Mouse (Mus musculus) urinary bladder, postnatal 4 days (tissue): ENCODE results near the gene Fos.

Experiments
- DNase-seq, 2 experiments: peaks; one replicate each; pipeline ENCODE4 v3.0.0; 2021 to 2022; ENCODE audit warnings: low spot score in 2 of 2

Gene Fos

DNA sequence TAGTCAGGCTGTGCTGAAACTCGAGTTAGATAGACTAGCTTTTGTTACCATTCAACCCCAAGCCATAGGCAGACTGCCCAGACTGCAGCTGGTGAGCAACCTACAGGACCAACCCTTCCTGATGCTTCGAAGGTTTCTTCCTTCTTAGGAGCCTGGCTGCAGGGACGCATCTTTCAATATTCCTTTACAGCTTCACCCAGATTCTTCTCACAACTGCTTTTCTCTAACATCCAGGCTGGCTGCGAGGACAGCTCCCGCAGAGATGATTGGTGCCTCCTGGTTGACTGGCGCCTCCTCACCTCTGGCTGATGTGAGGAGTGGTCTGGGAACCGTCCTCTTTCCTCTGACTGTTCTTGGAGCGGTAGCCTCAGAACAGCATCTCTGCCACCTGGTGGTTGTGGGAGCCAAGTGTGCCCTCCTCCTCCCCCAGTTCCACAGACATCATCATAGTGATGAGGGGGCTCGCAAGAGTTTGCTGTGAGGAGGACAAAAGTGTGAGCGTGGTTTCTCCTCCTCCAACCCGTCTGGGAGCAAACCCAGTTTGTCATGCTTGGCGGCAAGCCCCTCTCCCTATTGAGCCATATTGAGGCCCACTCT is 14.0 kb downstream of the Fos start:
- peak; percentile 53 to 71 for DNase-seq

- no peak for DNase-seq
Measured at GRCm38 (mm10) chr12:85489232-85489886, 15.7 kb downstream of the Fos start.

DNA sequence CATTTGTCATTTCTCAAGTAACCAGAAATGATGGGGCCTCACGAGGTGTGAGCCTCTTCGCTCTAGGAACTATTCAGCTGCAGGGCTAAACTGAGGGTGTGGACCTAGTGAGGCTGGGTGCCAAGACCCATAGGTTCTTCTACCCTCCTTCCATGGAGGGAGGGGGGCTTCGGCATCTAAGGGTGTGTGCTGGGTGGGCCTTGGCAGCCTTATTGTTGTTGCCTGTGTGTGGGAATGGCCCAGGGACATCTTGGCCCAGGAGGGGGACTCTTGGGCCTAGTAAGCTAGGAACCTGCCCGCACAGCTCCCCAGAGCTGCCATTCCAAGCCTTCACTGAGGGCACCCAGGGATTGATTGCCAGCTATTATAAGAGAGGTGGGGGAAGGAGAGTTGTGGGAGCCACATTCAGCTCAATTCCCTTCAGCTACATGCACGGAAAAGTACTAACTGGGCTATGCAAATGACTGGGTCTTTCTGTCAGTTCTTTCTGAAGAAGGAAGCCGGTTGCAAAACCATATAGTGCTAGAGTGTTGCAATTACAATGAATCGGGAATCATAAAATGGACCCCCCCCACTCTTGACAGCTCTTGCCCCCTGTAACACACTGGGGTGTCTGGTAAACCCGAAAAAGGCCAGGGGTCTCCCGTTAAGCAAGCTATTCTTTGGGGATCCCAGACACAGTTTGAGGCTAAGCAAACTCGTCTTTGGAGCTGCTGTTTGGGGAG is 16.6 kb downstream of the Fos start:
- no peak for DNase-seq

GRCm38 (mm10) chr12:85490991-85491390 is 17.3 kb downstream of the Fos start:
- DNase-seq: no peak

DNA sequence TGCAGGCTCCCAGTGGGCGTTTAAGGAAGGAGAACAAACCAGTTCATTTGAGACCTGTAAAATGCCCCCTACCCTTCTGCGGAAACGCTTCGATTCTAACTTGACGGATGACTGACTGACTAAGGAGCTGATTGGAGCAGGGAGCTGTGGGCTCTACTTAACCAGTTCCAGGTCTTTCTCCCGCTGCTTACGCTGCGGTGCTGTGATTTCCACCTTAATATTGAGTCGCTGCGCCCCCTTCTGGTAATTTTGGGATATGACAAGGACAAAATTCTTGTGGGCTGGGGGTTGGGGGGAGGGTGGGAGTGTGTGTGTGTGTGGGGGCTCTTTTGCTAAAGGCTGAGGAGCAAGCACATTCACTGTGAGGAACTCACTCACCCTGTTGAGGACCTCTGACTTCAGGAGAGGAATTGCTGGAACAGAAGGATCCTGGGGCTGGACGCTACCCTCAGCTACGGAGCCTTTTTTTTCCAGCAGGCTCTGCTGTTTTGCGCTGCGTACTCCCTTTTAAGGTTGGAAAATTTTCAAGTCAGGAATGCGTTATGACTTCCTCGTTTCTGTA is 18.5 kb downstream of the Fos start:
- DNase-seq: peak in 1 of 2 experiments; percentile 75

DNA sequence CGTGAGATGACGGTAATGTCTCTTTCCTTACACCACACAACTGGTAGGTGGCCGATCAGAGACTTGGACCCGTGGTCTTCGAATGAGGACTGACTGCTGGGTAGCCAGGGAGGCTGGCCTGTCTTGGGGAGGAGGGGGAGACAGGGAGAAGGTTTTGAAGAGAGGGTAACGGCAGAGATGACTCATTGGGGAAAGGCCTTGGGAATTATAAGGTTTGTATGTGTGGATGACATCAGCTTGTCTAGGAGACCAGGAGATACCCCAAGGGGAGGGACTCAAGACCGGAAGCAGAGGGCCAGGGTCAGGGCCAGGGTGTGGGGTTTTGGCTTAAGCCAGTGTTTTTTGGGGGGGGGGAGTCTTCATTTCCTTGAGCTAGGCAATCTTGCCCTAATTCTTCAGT is 22.6 kb downstream of the Fos start:
- DNase-seq: no peak

DNA sequence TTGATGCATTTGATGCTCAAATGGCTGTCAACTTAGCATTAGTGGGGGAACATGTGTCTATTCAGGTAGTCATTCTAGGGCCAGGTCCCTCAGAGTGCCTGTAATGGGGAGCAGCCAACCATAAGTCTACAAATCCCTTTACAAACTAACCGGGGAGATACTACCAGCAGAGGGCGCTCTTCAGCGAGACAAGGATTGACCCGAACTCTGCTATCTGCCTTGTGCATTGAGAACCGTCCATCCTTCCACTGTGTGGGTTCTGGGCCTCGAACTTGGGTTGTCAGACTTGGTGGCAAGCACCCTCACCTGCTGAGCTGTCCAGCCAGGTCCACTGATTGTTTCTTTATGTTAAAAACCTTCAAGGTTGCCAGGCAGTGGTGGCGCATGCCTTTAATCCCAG is 23.1 kb downstream of the Fos start:
- peak in 1 of 2 experiments; percentile 75 for DNase-seq

GRCm38 (mm10) chr12:85497310-85498135 is 23.8 kb downstream of the Fos start:
- no peak for DNase-seq

GRCm38 (mm10) chr12:85499001-85499400 is 25.3 kb downstream of the Fos start:
- DNase-seq: no peak

DNA sequence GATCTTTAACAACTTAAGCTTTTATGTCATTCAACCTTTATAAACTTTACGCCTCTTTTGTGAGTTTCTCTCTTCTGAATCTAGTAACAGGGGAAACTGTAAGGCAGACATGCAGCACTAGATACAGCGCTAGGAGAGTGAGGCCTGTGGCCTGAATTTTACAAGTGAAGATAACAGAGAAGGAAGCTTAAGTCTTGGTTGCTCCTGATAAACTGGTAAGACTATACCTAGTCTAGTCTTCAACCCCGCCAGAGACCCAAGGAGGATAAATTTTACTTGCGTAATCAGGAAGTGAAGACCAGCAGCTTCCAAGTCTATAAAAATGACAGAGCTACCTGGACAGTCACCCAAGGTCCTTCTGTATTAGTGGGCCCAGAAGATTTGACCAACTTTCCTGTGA is 29.0 kb downstream of the Fos start:
- no peak for DNase-seq

DNA sequence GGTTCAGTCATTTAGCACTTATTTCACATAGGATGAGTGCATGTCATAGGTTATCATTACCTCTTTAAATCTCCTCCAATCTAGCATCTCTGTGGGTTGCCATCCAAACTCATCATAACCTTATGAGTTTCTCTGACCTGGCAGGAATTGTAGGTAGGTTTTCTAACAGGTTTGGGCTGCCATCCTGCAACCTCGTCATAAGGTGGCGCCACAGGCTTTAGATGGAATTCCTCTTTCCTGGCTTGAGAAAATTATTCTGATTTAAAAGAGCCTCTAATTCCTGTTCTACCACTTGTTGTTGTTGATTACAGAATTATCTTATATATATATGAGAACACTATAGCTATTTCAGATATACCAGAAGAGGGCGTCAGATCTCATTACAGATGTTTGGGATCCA is 34.5 kb downstream of the Fos start:
- no peak for DNase-seq

DNA sequence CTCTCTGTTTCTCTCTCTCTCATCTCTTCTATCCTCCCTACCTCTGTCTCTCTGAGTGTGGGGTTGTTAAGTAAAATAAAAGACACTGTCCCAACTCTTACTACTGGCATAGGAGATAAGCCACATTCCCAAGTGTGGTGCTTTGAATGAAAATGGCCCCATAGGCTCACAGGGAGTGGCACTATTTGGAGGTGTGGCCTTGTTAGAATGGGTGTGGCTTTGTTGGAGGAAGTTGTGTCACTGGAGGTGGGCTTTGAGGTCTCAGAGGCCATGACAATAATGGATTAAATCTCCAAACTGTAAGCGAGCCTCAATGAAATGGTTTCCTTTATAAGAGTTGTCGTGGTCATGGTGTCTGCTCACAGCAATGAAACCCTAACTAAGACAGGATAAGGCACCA is 36.3 kb downstream of the Fos start:
- no peak for DNase-seq

DNA sequence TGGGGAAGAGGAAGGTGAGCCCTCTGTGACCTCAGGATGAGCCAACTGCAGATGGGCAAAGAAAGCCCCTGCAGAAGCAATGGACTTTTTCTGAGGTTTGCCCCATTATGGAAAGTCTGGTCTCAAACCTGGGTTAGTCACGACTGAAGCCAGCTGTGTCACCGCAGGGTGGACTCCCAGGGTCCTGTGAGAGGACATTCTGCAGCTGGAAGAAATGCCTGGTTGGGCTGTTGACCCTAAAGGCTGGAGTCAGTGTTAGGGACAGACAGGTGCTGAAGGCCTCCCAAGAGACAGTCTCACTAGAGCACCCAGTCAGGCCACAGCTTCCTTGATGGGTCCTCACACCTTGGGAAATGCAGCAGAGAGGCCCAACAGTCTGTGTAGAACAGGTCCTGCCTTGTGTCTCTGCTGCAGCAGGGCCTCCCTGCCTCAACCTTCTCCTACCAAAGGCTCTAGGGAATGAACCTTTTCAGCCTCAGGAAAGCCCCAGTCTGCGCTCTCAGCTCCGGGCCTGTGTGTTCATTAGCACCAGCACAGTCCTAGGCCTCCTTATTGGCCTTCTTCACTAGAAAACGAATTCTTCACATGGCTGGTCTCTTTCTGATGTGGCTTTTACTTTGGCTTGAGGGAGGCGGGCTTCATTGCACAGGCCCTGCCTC is 40.2 kb downstream of the Fos start:
- DNase-seq: no peak

DNA sequence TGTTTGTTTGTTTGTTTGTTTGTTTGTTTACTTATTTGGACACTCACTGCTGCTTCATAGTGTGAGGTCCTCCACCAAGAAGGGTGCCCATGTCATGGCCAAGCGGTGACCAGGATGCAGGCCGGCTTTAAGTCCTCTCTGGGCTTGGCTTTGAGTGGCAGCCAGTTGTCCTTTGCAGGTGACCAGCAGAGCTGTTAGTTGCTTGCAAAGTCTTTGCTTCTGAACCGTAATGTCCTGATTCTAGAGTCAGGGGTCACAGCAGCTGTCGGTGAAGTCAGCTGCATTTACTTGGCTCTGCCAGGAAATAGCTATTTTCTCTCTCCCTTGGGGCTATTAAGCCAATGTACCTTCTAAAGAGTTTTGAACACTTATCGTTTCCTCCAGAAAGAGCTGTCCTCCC is 41.3 kb downstream of the Fos start:
- no peak for DNase-seq

GRCm38 (mm10) chr12:85515865-85516264 is 42.2 kb downstream of the Fos start:
- no peak for DNase-seq

GRCm38 (mm10) chr12:85517339-85517738 is 43.6 kb downstream of the Fos start:
- no peak for DNase-seq

- DNase-seq: no peak
Measured at GRCm38 (mm10) chr12:85518009-85518408, 44.3 kb downstream of the Fos start.

DNA sequence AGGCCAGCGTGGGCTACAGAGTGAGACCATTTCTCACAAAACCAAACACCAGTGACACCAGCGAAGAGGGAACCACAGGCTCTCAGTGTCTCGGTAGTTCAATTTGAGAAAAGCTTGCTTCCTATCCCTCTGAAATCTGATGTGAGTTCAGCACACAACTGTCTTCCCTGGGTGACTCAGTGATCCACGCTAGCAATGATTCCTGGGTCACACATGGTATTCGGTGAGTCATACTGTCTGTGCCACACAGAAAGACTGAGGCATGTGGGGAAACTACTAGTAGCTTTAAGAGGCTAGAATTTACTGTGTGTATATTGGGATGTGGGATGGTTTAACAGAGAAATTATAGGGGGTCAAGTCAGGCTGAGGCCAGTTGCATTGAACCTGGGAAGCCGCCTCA is 45.9 kb downstream of the Fos start:
- DNase-seq: no peak

GRCm38 (mm10) chr12:85521101-85521500 is 47.4 kb downstream of the Fos start:
- no peak for DNase-seq

GRCm38 (mm10) chr12:85521673-85522072 is 48.0 kb downstream of the Fos start:
- DNase-seq: no peak

- no peak for DNase-seq
Measured at GRCm38 (mm10) chr12:85522631-85523388, 49.1 kb downstream of the Fos start.
